Mouse (Mus musculus): ENCODE measurements around the gene Zc3h18.
A peak's percentile ranks its signal among the peaks of the same experiment; 100 is the strongest.

Zc3h18 gene

GRCm38 (mm10) chr8:122393717-122394116 is 17.3 kb downstream of the Zc3h18 start:
- no peak for DNase-seq (ENCODE audit: low spot score in 2 of 2)

DNA sequence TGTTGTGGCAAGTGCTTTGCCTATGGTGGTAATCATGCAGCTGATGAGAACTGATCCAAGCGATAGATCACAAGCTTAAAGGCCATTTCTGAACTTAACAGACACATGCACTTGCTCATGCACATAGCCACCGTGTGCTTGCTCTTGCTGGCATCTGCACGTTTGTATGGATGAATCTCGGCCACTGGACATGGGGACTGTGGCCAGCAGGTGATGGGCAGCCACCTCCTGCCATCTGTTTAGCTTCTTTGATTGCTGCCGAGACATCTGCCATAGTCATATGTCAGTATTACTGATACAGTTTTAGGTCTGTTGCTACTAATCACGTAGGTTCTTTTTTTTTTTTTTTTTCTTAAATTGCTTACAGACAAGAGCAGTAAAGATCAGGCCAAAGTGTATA is 18.9 kb downstream of the Zc3h18 start:
- DNase-seq (ENCODE audit: low spot score in 2 of 2) = no peak

DNA sequence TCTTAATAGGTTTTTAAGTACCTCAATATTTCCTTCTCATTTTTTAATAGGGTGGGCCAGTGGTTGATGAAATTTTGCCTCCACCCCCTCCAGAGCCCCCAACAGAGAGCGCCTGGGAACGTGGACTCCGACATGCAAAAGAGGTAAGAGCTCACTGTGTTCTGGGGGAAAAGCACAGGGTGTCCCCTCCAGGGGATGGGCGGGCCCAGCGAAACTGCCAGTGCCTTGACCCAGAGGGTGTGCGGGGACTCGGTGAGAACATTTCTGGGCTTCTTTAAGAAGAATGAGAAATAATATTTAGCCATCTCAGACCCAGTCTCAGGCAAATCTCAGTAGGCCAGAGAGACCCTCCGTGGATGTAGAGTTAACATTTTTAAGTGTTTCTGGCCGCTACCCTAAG is 21.8 kb downstream of the Zc3h18 start:
- DNase-seq (ENCODE audit: low spot score in 2 of 2) = no peak

- DNase-seq (ENCODE audit: low spot score in 2 of 2) = no peak
Measured at GRCm38 (mm10) chr8:122405146-122405805, 28.9 kb downstream of the Zc3h18 start.

DNA sequence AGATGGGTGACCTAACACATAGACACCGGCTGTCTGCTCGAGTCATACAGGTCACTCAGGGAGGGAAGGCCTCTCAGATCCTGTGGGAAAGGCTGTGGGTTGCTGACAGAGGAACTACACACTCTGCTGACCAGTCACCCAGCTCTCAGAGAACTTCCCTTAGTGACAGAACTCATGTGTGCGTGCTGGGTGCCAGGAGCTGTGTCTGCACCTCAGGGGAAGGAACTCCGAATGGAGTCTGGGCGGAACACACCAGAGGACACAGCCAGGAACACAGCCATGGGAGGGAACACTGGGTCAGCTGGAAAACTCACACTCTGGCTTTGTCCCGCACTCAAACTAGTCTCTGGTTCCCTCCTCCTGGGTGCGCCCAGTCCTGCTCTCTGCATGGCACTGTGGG is 31.3 kb downstream of the Zc3h18 start:
- DNase-seq (ENCODE audit: low spot score in 2 of 2) = no peak

DNA sequence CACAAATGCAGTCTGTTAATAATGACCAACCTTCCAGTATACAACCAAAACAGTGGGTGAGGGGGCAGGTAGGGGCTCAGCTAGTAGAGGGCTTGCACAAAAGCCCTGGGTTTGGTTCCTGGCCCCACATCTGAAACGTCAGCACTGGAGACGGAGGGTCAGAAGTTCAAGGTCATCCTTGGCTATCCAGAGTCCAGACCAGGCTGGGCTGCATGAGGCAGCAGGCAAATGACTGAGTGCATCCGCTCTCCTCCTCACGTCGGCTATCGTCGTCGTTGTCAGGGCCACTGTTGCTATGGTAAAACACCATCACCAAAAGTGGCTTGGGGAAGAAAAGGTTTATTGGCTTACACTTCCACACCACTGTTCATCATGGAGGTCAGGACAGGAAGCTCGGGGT is 37.9 kb downstream of the Zc3h18 start:
- DNase-seq (ENCODE audit: low spot score in 2 of 2) = no peak

DNA sequence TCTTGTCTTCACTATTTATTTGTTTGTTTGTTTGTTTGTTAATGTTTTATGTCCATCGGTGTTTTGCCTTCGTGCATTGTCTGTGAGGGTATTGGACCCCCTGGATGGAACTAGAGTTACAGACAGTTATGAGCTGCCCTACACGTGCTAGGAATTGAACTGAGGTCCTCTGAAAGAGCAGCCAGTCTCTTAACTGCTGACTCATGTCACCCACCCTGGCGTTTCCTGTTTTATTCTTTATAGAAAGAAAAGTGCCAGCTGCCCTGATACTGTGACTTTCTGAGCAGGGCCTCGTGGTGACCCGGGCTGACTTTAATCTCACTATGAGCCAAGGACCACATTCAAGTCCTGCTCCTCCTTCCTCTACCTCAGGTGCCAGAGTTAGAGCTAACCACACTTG is 39.1 kb downstream of the Zc3h18 start:
- DNase-seq (ENCODE audit: low spot score in 2 of 2) = no peak

GRCm38 (mm10) chr8:122419881-122420555 is 43.6 kb downstream of the Zc3h18 start:
- DNase-seq (ENCODE audit: low spot score in 2 of 2) = no peak

DNA sequence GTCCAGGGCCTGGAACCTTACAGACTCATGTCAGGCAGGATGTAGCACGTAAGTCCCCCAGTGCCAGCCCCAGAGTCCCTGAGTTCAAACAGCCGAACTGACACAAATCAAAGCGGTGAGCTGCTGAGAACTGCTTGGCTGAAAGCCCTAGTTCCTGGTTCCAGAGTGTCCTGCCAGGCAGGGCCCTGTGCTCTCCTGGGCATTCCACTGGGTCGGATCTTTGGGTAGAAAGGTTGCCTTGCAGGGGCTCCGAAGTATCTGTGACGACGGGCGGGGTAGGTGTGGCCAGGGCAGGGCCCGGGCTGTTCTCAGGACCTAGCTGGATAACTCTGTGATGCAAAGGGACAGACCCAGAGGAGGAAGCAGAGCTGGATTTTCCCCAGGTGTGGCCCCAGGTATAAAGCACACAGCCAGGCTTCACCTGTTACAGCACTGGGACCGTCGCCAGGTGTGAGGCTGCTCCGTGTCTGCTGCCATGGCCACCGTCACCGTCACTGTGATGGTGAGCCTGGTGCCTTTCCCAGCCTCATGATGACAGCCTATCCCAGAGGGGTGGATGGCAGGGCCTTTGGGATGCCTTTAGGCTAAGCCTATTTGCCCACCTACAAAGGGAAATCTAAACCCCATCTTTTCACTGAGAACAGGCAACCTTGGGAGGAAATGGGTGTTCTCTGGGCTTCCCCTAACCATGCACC is 45.1 kb downstream of the Zc3h18 start, which contains the start of gene Il17c:
Gene Il17c (plus strand): TSS at position 645 of the 695 bp plus-strand sequence.
- DNase-seq (ENCODE audit: low spot score in 2 of 2) = no peak

DNA sequence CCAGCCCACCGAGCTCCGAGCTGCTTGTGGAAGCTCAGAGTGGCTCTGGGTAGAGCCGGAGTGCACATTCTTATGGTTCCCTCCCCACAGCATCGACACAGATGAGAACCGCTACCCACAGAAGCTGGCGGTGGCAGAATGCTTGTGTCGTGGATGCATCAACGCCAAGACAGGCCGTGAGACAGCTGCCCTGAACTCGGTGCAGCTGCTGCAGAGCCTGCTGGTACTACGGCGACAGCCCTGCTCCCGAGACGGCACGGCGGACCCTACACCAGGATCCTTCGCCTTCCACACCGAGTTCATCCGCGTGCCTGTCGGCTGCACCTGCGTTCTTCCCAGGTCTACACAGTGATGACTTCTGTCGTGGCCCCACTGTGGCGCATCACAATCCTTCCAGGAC is 46.8 kb downstream of the Zc3h18 start:
- DNase-seq (ENCODE audit: low spot score in 2 of 2) = no peak

DNA sequence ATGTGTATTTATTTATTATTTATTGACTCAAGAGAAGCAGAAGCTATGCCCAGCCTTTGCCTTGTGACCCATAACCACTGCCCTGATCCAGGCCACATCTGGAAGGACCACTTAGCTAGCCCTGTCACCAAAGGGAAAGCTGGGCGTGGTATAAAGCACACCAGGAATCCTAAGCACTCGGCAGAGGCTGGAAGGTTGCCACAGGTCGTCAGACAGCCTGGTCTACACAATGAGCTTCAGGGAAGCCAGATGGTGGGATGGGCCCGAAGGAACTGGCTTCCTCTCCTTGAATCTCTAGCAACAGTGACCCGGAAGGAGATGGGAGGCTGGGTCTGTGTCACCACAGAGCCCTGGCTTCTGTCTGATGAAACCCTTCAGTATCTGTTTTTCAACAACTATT is 47.2 kb downstream of the Zc3h18 start:
- DNase-seq (ENCODE audit: low spot score in 2 of 2) = no peak

- DNase-seq (ENCODE audit: low spot score in 2 of 2) = no peak
Measured at GRCm38 (mm10) chr8:122426145-122426544, 49.7 kb downstream of the Zc3h18 start.

GRCm38 (mm10) chr8:122427607-122428006 is 51.2 kb downstream of the Zc3h18 start:
- no peak for DNase-seq (ENCODE audit: low spot score in 2 of 2)

- peak in 1 of 2 experiments; percentile 19 for DNase-seq (ENCODE audit: low spot score in 2 of 2)
Measured at GRCm38 (mm10) chr8:122428163-122428562, 51.8 kb downstream of the Zc3h18 start.

DNA sequence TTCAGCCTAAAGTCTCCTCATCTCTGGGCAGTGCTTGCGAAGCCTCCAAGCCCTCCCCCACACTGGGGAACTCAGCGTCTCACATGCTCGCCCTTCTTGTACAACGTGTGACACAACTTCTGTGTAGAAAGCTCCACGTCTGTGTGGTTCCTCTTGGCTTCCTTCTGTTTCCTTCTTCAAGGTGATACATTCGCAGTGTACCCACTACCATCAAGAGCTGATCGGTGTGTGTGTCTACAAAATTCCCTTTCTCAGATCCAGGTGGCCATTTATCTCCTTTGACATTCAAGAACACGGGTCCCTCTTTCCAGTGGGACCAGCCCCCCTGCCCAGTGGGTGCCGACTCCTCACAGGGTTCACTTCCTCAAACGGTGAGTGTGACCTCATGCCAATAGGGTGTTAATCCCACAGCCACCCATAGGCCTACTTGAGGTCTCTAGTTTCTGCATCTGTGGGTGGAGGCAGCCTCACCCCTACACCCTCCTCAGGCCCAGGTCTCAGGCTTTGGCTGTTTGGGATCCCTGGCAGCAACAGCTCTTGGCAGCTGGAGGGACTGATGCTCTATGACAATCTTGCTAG is 53.7 kb downstream of the Zc3h18 start:
- peak in 1 of 2 experiments; percentile 37 for DNase-seq (ENCODE audit: low spot score in 2 of 2)

DNA sequence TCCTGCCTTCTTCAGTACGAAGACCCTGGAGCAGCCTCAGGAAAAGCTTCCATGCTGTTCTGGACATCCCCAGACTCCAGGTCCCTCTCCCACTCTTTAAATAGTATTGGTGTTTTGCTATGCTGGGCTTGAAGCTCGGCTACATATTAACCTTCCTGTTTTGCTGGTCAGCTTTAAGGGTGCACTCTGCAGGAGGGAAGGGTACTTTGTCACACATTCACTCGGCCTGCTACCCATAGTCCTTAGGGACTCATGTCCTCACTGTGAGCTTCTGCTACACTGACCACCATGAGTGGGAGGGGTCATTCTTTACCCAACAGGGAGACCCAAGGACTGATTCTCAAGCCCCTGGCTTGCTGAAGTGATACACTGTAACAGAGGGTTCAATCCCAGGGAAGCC is 54.2 kb downstream of the Zc3h18 start:
- no peak for DNase-seq (ENCODE audit: low spot score in 2 of 2)

DNA sequence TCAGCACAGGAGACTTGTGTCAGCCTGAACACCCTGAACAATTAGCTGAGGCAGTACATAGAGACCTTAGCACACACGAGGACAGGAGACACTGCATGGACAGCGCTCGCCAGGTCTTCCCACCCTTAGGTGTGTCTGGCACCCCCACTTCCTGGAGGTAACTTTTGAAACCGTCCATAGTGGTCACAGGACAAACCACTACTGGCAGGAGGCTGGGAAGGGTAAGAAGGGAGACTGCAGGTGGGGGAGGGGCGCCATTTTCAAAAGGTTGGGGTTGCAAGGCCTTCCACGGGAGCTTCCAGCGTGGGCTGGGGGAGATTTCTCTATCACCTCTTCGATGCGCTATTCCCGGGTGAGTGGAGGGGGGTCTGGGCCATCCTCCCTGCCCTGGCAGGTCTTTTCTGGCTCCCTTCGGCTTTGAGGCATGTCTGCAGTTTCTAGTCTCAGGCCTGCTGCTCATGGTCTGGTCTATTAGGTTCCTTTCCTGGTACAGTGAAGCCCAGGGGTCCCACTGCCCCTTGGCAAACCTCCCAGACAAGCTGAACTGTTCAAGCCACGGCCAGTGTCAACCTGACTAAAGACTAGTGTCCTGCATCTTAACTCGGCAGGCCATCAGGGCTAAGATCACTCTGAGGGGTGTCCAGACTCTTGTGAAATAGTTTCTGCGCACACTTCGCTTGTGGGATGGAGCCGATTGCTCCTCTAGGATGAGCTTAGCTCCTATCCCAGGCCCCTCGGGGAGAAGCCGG is 55.5 kb downstream of the Zc3h18 start:
- DNase-seq (ENCODE audit: low spot score in 2 of 2) = peak in 1 of 2 experiments; percentile 23

- DNase-seq (ENCODE audit: low spot score in 2 of 2) = peak; percentile 57 to 75
Measured at GRCm38 (mm10) chr8:122432443-122433268, 56.2 kb downstream of the Zc3h18 start, which contains the start of gene Cyba. Cyba (minus strand) TSS chr8:122432930.

GRCm38 (mm10) chr8:122433269-122433905 is 57.0 kb downstream of the Zc3h18 start:
- no peak for DNase-seq (ENCODE audit: low spot score in 2 of 2)

DNA sequence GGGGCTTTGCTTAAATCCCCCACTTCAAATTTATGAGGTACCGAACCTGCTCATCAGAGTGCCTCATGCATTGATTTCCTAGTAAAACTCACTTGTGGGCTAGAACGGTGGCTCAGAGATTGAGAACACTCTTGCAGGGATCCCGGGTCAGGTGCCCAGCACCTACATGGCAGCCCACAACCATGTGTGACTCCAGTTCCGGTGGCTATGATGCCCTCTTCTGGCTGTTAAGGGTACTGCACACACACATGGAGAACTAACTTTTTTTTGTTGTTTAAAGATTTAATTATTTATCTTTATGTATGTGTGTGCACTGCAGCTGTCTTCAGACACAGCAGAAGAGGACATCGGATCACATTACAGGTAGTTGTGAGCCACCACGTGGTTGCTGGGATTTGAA is 59.0 kb downstream of the Zc3h18 start:
- DNase-seq (ENCODE audit: low spot score in 2 of 2) = no peak

Data from spleen, postnatal 14 days (tissue).